Mouse (Mus musculus) liver, postnatal 0 days (tissue): Measurements from ENCODE around the gene Serpinb6c.

ENCODE experiments used
- CTCF ChIP-seq: sonication (generic); IDR thresholded peaks from 2 replicates; pipeline ENCODE4 v1.5.1; 2016; ENCODE audit warnings: antibody characterized with exemption, low read depth
- EP300 ChIP-seq: IDR thresholded peaks from 2 replicates; pipeline ENCODE4 v1.6.1; 2016; ENCODE audit warnings: antibody characterized with exemption, low read depth, mild to moderate bottlenecking

DNA sequence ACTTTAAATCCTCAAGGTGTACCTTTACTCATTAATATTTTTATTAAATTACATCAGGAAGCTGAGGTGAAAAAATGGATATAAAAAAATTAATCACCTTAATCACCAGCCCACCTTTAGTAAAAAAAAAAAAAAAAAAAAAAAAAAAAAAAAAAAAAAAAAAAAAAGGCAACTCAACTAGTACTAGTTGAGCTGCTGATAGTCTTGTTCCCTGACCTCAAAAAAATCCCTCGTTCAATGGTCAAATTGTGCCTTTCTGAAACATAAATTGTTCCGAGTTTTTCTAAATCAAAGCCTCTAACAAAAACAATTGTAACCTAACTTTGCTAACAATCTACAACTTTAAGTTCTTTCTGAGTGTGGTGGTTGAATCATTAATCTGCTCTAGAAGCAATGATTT lies 74.8 kb downstream of the Serpinb6c start:
- no peak for TF ChIP-seq EP300
- no peak for TF ChIP-seq CTCF
